Mouse (Mus musculus) bone marrow, adult 2 months (tissue): ENCODE measurements at regions not wholly inside any gene's neighbourhood (a gene's known extent, or its start where the extent isn't known, plus 50 kb on each side); places are given as distances from the start of the nearest gene placed in this dataset.

Source experiments
- CTCF ChIP-seq: fragments of 200-500 bp; IDR thresholded peaks from 2 replicates; pipeline ENCODE4 v1.5.1; 2011; ENCODE audit warnings: low read length, control low read depth; ENCODE audit not compliant: control insufficient read depth, insufficient read depth
- POLR2A ChIP-seq: fragments of 200-500 bp; IDR thresholded peaks from 2 replicates; pipeline ENCODE4 v1.6.1; 2011; ENCODE audit warnings: low read depth, mild to moderate bottlenecking, control low read depth, low read length, borderline replicate concordance; ENCODE audit not compliant: control insufficient read depth

DNA sequence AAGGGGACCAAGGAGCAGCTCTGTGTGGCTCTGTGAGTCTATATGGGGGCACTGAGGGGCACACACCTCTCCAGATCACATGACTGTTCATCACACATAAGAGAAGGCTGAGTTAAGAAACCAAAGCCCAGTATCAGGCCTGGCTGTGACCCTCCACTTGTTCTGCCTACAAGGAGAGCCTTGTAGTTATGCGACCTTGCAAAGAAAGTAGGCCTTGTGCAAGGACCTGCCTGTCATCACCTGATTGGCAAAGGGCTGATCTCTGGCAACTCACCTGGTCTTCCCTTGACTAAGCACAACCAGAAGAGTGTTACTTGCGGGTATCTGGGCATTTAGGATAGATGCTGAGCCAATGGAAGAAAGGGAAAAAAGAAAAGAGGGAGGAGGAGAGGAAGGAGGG lies 107.7 kb upstream of the Tcerg1l start:
- TF ChIP-seq CTCF (no peak), POLR2A (no peak)
